Mouse (Mus musculus): ENCODE results near the gene Col26a1. TPM values are rescaled to one million over a fixed set of nuclear protein-coding genes. Genes with fewer than 3 reads are reported as not detected.

Gene Col26a1
- polyA plus RNA-seq (2012; rRNA removed), result 26.5 and 36.6 TPM in 2 replicates

GRCm38 (mm10) chr5:136882788-136883439 lies at the start of gene Col26a1:
Gene Col26a1, minus strand, starts transcription at chr5:136883209.

GRCm38 (mm10) chr5:136907991-136908857 lies 25.2 kb upstream of the Col26a1 start, which contains the start of gene Ift22:
Gene Ift22, plus strand, starts transcription at chr5:136908150.

GRCm38 (mm10) chr5:136692784-136693183 lies 190.2 kb downstream of the Col26a1 start, which contains the start of gene Myl10:
Gene Myl10, plus strand, starts transcription at chr5:136693146.

Other genes starting within 250 kb of the Col26a1 start
- gene Myl10, start 190.1 kb downstream of the Col26a1 start, polyA plus RNA-seq (2012; rRNA removed), result not detected in 2 replicates
- gene Ift22, start 24.9 kb upstream of the Col26a1 start, polyA plus RNA-seq (2012; rRNA removed), result 13.1 and 17.5 TPM in 2 replicates
- gene Fis1, start 70.1 kb upstream of the Col26a1 start, polyA plus RNA-seq (2012; rRNA removed), result 171 and 185 TPM in 2 replicates
- gene Cldn15, start 83.4 kb upstream of the Col26a1 start, polyA plus RNA-seq (2012; rRNA removed), result 23.7 and 29.5 TPM in 2 replicates
- 93.0 and 109 TPM in 2 replicates for gene Plod3, start 103.8 kb upstream of the Col26a1 start, polyA plus RNA-seq (2012; rRNA removed)
- 80.1 and 91.0 TPM in 2 replicates for gene Znhit1, start 104.8 kb upstream of the Col26a1 start, polyA plus RNA-seq (2012; rRNA removed)
- gene Vgf, start 143.2 kb upstream of the Col26a1 start, polyA plus RNA-seq (2012; rRNA removed), result 0.13 and 0.26 TPM in 2 replicates
- gene Ap1s1, start 162.9 kb upstream of the Col26a1 start, polyA plus RNA-seq (2012; rRNA removed), result 44.5 and 48.4 TPM in 2 replicates
- 8.6 TPM in 2 replicates for gene Serpine1, start 189.1 kb upstream of the Col26a1 start, polyA plus RNA-seq (2012; rRNA removed)
- gene Trim56, start 233.0 kb upstream of the Col26a1 start, polyA plus RNA-seq (2012; rRNA removed), result 9.6 and 14.3 TPM in 2 replicates

Measured in ovary, adult 2 months (tissue).